Mouse (Mus musculus): ENCODE results near the gene Ttf1. TPM values are rescaled to one million over a fixed set of nuclear protein-coding genes. Genes with fewer than 3 reads are reported as not detected.

The Ttf1 gene
- 5.2 and 7.2 TPM in 2 replicates for polyA plus RNA-seq (2012; rRNA removed)

DNA sequence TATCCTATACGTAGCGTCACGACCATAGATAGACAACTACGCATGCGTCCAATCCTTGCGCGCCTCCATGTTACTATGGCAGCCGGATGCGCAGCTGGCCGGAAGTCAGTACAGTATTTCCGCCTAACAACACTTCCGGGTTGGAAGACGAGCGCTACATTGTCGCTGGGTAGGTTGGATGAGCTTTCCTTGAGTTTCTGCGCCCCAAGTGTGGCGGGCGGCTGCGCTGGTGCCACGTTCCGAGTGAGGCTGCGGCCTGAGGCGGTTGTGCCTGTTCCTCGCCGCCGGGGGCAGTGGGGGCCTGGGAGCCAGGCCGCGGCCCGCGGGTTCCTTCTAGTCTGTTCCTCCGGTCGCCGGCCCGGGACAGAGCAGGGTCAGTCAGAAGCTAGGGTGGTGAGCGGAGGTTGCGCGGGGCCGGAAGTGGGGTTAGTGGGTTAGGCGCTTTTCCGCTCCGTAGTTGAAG is at the start of gene Ttf1:
Gene Ttf1 (plus strand): TSS at position 128 of the 463 bp plus-strand sequence.
- H3K27ac ChIP-seq (ENCODE audit: insufficient read depth, low read length): peak within 1 kb of the TSS; percentile 94
- no peaks in the 10 kb centered on the region; the same call in 1 of the 2 replicates for H3K4me1 ChIP-seq (ENCODE audit: control insufficient read depth, insufficient read depth, insufficient read length)
- H3K36me3 ChIP-seq (ENCODE audit: control insufficient read depth, insufficient read depth, low read length): peaks cover 2% of the 10 kb centered on the region; the same call in 1 of the 2 replicates
- H3K4me3 ChIP-seq (ENCODE audit: extremely low read depth, insufficient read depth, insufficient read length): peak within 1 kb of the TSS; percentile 92
- TF ChIP-seq CTCF (IDR thresholded peaks at IDR 0.05; ENCODE audit: extremely low read depth, insufficient read depth, insufficient read length, insufficient replicate concordance) (no peak), POLR2A (IDR thresholded peaks at IDR 0.05; ENCODE audit: low read depth, low read length) (peak; percentile 85)
- under 1% methylated on average over 41 of the region's 41 CpGs for WGBS
- no peaks in the 10 kb centered on the region for H3K27me3 ChIP-seq (ENCODE audit: control insufficient read depth, insufficient read depth, low read length)
- peak; percentile 87 to 90 for DNase-seq (ENCODE audit: low read depth in 1 of 2, low spot score in 2 of 2)

DNA sequence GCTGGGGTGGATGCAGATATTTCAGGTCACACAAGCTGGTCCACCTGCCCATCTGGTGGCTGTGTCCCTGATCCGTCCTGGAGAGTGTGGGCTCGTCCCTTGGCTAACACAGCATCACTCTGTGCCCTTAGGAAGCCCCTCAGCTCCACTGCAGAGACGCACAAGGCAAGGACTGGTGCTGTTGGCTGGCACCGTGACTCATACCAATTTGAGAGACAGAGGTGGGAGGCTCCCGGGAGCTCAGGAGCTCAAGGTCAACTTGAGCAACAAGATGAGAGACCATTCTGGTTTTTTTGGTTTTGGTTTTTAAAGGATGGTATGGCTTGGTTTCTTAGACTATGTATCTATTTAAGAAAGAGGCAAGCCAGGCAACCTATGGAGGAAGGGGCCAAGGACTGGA is 47.5 kb upstream of the Ttf1 start:
- no peak overlapping the region for H3K4me3 ChIP-seq (ENCODE audit: extremely low read depth, insufficient read depth, insufficient read length)
- H3K27ac ChIP-seq (ENCODE audit: insufficient read depth, low read length): no peak overlapping the region
- no peaks in the 10 kb centered on the region for H3K36me3 ChIP-seq (ENCODE audit: control insufficient read depth, insufficient read depth, low read length)
- no peak for TF ChIP-seq CTCF (IDR thresholded peaks at IDR 0.05; ENCODE audit: extremely low read depth, insufficient read depth, insufficient read length, insufficient replicate concordance)
- TF ChIP-seq POLR2A (IDR thresholded peaks at IDR 0.05; ENCODE audit: low read depth, low read length): no peak
- H3K27me3 ChIP-seq (ENCODE audit: control insufficient read depth, insufficient read depth, low read length): no peaks in the 10 kb centered on the region
- DNase-seq (ENCODE audit: low read depth in 1 of 2, low spot score in 2 of 2): no peak
- WGBS: 82% methylated on average over 5 of the region's 5 CpGs
- H3K4me1 ChIP-seq (ENCODE audit: control insufficient read depth, insufficient read depth, insufficient read length): no peaks in the 10 kb centered on the region; the same call in 1 of the 2 replicates

GRCm38 (mm10) chr2:29016599-29017587 is 43.2 kb upstream of the Ttf1 start:
- no peak overlapping the region for H3K4me3 ChIP-seq (ENCODE audit: extremely low read depth, insufficient read depth, insufficient read length)
- 50% methylated on average over 27 of the region's 27 CpGs for WGBS
- no peaks in the 10 kb centered on the region for H3K36me3 ChIP-seq (ENCODE audit: control insufficient read depth, insufficient read depth, low read length)
- no peak overlapping the region for H3K27ac ChIP-seq (ENCODE audit: insufficient read depth, low read length)
- TF ChIP-seq POLR2A (IDR thresholded peaks at IDR 0.05; ENCODE audit: low read depth, low read length) (no peak), CTCF (IDR thresholded peaks at IDR 0.05; ENCODE audit: extremely low read depth, insufficient read depth, insufficient read length, insufficient replicate concordance) (no peak)
- H3K27me3 ChIP-seq (ENCODE audit: control insufficient read depth, insufficient read depth, low read length): no peaks in the 10 kb centered on the region
- H3K4me1 ChIP-seq (ENCODE audit: control insufficient read depth, insufficient read depth, insufficient read length): no peaks in the 10 kb centered on the region; the same call in 1 of the 2 replicates
- no peak for DNase-seq (ENCODE audit: low read depth in 1 of 2, low spot score in 2 of 2)

- H3K36me3 ChIP-seq (ENCODE audit: control insufficient read depth, insufficient read depth, low read length): no peaks in the 10 kb centered on the region
- no peaks in the 10 kb centered on the region; the same call in 1 of the 2 replicates for H3K4me1 ChIP-seq (ENCODE audit: control insufficient read depth, insufficient read depth, insufficient read length)
- no peak for TF ChIP-seq POLR2A (IDR thresholded peaks at IDR 0.05; ENCODE audit: low read depth, low read length)
- no peak for TF ChIP-seq CTCF (IDR thresholded peaks at IDR 0.05; ENCODE audit: extremely low read depth, insufficient read depth, insufficient read length, insufficient replicate concordance)
- WGBS: 62% methylated on average over 5 of the region's 5 CpGs
- H3K27ac ChIP-seq (ENCODE audit: insufficient read depth, low read length): no peak overlapping the region
- H3K4me3 ChIP-seq (ENCODE audit: extremely low read depth, insufficient read depth, insufficient read length): no peak overlapping the region
- no peaks in the 10 kb centered on the region for H3K27me3 ChIP-seq (ENCODE audit: control insufficient read depth, insufficient read depth, low read length)
- no peak for DNase-seq (ENCODE audit: low read depth in 1 of 2, low spot score in 2 of 2)
Observed at GRCm38 (mm10) chr2:29018680-29019079, 41.4 kb upstream of the Ttf1 start.

DNA sequence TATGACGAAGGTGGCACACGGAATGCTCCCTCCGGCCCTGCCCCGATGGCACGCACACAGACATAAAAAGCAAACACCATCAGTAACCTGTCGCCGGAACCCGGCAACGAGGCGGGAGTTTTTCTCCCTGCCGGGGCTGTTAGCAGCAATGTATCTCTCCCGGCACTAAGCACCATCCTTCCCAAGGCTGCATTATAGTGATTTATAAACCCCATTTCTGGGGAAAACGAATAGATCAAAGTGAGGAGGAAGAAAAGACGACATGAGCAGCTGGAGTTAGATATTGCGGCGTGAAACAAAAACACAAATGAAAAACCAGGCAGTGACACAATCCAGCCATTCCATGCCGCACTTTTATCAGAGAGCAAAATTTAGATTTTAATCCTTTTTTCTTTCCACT is 39.0 kb upstream of the Ttf1 start:
- 77% methylated on average over 17 of the region's 17 CpGs for WGBS

GRCm38 (mm10) chr2:29023001-29023400 is 37.1 kb upstream of the Ttf1 start:
- H3K27me3 ChIP-seq (ENCODE audit: control insufficient read depth, insufficient read depth, low read length): no peaks in the 10 kb centered on the region
- no peaks in the 10 kb centered on the region for H3K36me3 ChIP-seq (ENCODE audit: control insufficient read depth, insufficient read depth, low read length)
- no peak for DNase-seq (ENCODE audit: low read depth in 1 of 2, low spot score in 2 of 2)
- no peak overlapping the region for H3K4me3 ChIP-seq (ENCODE audit: extremely low read depth, insufficient read depth, insufficient read length)
- WGBS: 85% methylated on average over 7 of the region's 7 CpGs
- no peak overlapping the region for H3K27ac ChIP-seq (ENCODE audit: insufficient read depth, low read length)
- no peak for TF ChIP-seq CTCF (IDR thresholded peaks at IDR 0.05; ENCODE audit: extremely low read depth, insufficient read depth, insufficient read length, insufficient replicate concordance)
- TF ChIP-seq POLR2A (IDR thresholded peaks at IDR 0.05; ENCODE audit: low read depth, low read length): no peak
- H3K4me1 ChIP-seq (ENCODE audit: control insufficient read depth, insufficient read depth, insufficient read length): no peaks in the 10 kb centered on the region

More for the DNA sequence above, 39.0 kb upstream of the Ttf1 start:
- H3K36me3 ChIP-seq (ENCODE audit: control insufficient read depth, insufficient read depth, low read length): no peaks in the 10 kb centered on the region
- TF ChIP-seq CTCF (IDR thresholded peaks at IDR 0.05; ENCODE audit: extremely low read depth, insufficient read depth, insufficient read length, insufficient replicate concordance) (no peak), POLR2A (IDR thresholded peaks at IDR 0.05; ENCODE audit: low read depth, low read length) (no peak)
- H3K4me3 ChIP-seq (ENCODE audit: extremely low read depth, insufficient read depth, insufficient read length): no peak overlapping the region
- no peaks in the 10 kb centered on the region for H3K27me3 ChIP-seq (ENCODE audit: control insufficient read depth, insufficient read depth, low read length)
- no peak for DNase-seq (ENCODE audit: low read depth in 1 of 2, low spot score in 2 of 2)
- no peak overlapping the region for H3K27ac ChIP-seq (ENCODE audit: insufficient read depth, low read length)
- no peaks in the 10 kb centered on the region; the same call in 1 of the 2 replicates for H3K4me1 ChIP-seq (ENCODE audit: control insufficient read depth, insufficient read depth, insufficient read length)
